Mouse (Mus musculus): Measurements from ENCODE around the gene Hes2.

Hes2 gene

DNA sequence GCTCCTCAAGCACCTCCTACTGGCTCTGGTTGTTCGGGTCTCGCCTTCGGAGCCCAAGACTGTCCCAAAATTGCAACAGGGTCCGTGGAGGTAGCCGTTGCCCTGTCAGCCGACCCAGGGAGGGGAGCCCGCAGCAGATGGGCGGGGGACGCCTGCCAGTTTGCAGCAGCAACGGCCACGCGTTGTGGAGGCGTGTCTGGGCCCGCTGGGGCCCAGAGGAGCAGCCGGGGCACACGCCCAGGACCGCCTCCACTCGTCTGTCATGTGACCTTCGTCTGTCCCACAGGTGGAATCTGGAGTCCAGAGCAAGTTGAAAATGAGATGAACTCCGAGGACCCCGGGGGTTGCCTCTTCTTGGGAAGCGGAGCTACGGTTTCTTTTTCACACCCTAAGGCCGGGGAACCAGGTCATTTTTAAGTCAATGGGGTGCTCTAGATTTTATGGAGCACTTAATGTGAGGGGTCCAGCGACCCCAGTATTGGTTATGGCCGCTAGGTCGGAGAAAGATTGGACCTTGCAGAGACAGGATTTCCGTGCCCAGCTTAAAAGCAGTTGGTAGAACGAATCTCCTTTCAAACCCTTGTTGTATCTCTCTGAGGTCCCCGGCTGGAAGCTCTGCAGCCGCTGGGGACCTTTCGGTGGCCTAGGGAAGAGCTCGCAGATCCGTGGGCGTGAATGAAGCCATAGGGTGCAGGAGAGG, at the start of gene Hes2:
Gene Hes2 (plus strand): TSS at position 283 of the 700 bp plus-strand sequence.
- no peak for DNase-seq

GRCm38 (mm10) chr4:152109509-152109908, 49.2 kb upstream of the Hes2 start:
- no peak for DNase-seq

GRCm38 (mm10) chr4:152110689-152111088, 48.0 kb upstream of the Hes2 start:
- DNase-seq: no peak

- DNase-seq: no peak
Observed at GRCm38 (mm10) chr4:152112329-152112728, 46.3 kb upstream of the Hes2 start.

GRCm38 (mm10) chr4:152114080-152114479, 44.6 kb upstream of the Hes2 start:
- no peak for DNase-seq

- DNase-seq: peak; percentile 70
Observed at GRCm38 (mm10) chr4:152115921-152116612, 42.6 kb upstream of the Hes2 start, which contains the start of gene Tnfrsf25. Gene Tnfrsf25, plus strand, starts transcription at chr4:152115934.

DNA sequence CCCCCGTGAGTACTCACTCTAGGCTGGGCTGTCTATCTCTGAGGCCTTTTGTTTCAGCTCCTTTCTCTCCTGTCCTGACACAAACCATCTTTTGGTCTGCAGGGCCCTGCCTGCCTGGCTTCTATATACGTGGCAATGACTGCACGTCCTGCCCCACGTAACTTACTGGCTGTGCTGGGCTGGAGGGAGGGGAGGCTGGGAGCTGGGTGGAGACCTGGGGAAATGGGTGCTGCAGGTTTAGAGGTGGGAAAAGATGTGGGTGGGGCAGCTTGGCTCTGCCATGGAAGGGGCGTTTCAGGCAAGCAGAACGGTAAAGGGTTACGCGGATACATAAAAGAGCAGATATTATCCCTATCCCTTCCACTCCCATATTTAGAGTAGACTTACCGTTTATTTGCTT, 41.1 kb upstream of the Hes2 start:
- no peak for DNase-seq

DNA sequence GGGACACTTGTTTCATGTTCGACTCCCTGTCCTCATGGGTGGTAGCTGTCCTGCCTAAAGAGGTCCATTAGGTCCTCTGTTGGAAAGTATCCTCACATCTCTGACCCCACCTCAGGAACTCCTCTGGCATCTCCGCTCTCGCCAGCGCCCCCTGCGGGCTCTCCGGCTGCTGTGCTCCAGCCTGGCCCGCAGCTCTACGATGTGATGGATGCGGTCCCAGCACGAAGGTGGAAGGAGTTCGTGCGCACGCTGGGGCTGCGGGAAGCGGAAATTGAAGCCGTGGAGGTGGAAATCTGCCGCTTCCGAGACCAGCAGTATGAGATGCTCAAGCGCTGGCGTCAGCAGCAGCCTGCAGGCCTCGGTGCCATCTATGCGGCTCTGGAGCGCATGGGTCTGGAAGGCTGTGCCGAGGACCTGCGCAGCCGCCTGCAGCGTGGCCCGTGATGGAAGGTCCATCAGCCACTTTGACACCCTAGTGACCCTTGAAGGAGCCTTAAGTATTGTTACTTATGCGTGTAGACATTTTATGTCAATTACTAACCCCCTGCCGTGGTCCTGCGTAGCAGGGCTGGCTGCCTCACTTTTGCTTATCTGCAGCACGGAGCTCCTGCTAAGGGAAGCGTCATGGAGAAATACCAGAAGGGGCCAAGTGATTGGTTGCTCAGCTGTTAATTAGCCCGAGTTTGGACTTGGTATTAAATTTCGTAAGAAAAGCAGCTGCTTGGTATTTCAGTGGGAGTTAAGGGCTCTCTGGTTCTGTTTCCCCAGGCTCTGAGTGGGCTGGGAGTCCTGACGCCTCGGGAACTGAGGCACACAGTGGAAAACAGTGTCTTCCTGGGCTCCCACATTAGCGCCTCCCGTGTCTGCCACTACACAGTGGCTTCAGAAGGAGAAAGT, 39.0 kb upstream of the Hes2 start:
- no peak for DNase-seq

GRCm38 (mm10) chr4:152120311-152121182, 38.1 kb upstream of the Hes2 start:
- DNase-seq: peak; percentile 58

DNA sequence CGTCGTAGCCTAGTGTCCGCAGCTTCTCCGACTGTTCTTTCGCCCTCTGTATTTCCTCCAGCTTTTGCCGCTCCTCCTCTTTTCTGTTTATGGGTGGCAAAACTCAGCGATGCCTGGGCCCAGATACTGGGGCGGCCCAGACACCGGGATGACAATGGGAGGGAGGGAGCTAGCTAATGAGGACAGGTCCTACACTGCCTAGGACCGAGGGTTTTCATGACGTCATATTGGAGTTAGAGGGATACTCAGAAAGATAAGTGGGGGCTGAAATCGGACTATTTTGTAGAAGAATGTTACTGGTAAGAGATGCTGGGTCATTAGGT, 37.5 kb upstream of the Hes2 start:
- no peak for DNase-seq

GRCm38 (mm10) chr4:152124361-152124961, 34.2 kb upstream of the Hes2 start:
- no peak for DNase-seq

DNA sequence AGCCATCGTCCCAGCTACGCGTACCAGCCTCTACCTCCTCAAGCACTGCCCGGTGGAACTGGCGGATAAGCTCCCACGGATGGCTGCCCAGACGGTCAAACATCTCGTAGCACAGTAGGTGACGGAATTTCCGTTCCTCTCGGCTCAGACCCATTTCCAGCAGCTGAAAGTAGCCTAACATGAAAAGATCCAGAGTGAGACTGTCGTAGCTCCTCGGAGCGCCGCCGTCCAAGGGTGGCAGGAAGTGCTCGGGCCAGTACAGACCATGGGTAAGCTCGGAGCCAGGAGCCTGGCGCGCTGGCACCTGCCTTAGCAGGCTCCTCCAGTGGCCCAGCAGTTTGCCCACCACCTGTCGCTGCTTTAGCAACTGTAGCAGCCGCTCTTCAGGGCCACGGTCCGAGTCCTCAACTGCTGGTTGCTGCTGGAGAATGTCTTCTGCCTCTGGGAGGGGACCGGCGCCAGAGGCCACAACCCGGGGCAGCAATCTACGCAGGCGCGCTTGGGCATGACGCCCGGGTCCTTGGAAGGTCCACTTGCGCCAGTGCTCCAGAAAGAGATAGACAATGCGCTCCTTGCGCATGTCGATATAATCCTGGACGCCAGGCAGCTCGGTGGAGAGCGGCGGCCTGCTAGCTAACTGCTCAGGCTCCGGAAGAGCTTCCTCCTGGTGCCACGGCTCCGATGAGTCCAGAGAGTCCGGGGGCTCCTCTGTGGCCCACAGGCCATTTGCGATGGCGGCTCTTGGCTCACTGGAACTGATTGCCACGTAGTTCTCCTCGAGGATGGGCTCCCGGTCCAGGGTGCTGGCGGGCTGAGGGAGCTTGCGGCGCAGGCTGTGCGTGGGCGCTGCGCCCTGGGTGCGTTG, 33.3 kb upstream of the Hes2 start:
- no peak for DNase-seq

DNA sequence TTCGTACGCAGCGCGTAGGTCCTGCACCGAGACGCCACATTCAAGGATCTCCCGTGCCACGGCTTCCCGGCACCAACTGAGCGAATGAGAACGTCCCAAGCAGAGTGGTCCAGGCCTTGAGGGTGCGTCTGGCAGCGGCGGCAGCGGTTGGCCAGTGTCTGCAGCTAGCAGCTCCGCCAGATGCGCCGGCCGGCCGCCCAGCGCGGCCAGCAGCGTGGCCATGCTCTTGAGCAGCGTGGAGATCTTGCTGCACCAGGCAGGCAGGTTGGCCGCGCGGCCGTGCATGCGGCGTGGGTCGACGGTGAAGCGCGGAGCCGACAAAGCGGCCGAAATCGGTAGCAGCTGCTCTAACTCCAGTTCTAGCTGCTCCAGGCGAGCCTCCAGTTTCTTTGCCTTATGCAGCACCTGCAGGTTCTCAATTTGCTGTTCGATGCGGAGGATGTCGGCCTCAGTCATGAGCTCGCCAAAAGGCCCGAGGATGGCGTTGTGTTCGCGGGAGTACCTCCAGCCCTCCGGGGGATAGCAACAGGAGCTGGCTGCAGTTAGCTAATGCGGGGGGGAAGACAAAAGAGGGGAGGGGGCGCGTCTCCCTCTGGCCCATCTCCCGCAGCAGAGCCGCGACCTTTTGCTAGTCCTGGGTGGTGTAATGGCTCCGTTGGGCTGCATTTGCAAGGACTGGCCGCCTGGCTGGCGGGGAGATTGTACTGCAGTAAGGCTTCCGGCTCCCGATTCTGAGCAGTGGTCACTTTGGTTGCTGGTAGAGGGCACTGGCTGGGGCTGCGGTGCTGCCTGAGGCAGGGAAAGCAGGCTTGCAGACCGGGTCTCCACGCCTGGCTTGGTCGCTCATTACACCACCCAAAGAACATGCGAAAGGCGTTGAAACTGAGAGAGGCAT, 32.4 kb upstream of the Hes2 start:
- DNase-seq: no peak

- DNase-seq: no peak
Observed at GRCm38 (mm10) chr4:152127884-152128283, 30.8 kb upstream of the Hes2 start.

DNA sequence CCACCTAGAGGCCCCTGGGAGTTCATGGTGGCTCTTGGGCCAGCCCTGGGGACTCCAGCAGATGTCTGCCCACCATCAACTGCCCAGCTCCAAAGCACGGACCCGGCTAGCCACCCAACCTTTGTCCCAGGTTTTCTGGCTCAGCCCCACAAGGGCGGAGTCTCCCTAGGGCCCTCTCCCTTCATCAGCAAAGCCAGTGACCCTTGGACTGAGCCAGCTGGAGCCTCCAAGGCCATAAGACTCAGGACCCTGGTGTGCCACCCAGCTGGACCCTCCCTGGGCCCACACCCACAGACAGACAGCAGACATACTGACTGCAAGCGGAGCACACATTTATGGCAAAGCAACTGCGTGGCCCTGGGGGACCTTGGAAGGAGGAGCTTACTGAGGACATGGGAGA, 29.9 kb upstream of the Hes2 start:
- no peak for DNase-seq

GRCm38 (mm10) chr4:152129395-152129930, 29.2 kb upstream of the Hes2 start:
- no peak for DNase-seq

DNA sequence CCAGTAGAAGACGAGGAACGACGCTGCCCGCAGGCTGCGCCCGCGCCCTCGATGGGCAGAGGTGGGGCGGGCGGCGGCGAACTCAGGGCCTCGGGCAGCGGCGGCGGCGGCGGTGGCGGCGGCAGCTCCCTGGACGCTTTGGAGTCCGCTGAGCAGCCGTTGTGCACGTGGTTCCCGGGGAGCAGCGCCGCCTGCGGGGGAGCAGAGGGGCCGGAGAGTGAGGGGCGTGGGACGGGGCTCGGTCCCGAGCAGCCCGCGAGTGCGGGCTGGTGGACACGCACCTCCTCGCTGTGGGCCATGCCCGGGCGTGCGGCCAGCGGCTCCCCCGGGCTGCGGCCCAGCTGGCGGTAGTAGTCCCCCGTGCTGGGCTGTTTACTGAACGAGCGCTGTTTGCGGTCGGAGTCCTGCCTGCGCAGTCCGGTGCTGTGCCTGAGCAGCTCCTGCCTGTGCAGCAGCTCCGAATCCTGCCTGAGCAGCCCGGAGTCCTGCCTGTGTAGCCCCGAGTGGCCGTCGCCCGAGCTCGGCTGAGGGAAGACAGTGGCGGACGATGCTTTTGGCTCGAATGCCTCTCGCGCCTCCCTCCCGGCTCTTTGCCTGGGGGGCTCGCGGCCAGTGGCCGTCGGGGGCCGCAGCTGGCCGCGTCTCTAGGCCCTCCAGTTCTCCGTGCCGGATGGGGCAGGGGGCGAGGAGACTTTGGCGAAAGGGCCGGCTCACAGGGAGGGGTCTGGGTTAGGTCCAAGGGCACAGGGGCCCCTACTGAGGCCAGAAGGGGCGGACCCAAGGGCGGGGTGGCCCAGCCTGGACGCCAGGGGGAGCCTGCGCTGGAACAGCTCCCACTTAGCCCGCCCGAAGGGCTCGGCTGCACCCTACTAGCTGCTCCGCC, 27.7 kb upstream of the Hes2 start:
- DNase-seq: no peak
